Mouse (Mus musculus): Measurements from ENCODE around the gene 1700057G04Rik.

The 1700057G04Rik gene

GRCm38 (mm10) chr9:92309077-92309476 is at the start of gene 1700057G04Rik:
TSS of gene 1700057G04Rik (plus strand) at chr9:92309377.
- DNase-seq (ENCODE audit: low read depth, low spot score): no peak

DNA sequence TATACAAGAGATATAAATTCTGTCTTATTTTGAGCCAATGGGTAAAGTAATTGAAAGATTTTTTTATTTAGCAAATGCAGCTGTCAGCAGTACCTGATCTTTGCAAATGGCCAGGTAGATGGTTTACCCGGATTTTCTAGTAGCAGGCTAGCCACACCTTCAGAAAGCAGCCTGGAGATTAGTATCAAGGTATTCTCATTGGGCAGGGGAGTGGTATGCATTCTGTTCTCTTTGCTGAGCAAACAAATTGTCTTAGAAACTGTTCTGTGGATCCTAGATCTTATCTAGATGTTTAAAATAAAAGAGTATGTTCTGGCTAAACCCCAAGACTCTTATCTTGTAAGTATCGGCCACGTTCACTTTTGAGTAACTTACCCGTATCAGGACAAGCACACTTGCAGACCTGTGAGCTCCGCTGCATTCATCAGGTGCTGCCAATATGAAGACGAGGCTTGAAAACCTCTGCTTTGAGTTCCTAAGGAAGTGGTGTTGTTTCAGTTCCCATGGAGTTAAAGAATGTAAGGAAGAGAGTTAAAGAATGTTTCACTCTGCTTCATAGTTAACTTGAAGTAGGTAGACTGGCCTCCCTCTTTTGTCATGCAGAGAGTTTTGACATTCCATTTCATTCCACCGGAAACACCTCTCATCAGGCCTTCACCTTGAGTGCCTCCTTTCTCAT is 48.6 kb upstream of the 1700057G04Rik start:
- DNase-seq (ENCODE audit: low read depth, low spot score): no peak

GRCm38 (mm10) chr9:92265719-92266118 is 43.5 kb upstream of the 1700057G04Rik start:
- no peak for DNase-seq (ENCODE audit: low read depth, low spot score)

DNA sequence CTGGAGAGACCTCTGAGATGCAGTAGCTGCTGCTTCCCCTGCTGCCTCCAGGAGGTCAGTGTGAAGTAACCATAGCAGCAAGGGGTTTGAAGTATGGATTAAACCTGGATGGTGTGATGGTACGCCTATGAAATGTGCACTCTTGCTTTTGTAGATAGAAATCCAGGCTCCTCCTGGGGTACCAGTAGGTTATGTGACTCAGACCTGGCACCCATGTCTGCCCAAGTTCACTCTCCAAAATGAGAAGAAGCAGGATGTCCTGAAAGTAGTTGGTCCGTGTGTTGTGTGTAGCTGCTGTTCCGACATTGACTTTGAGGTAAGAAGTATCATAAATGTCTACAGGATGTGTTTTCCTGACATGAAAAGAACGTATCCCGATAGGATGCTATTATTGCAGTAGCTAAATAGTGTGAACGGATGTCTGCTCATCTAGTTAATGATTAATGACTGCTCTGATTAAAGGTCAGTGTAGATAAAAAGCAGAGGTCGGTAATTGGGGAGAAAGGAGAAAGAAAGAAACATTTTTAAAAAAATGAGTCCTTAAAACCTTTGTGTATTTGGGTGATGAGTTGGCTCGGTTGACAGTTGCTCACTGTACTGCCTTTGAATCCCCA is 42.5 kb upstream of the 1700057G04Rik start:
- DNase-seq (ENCODE audit: low read depth, low spot score): no peak

DNA sequence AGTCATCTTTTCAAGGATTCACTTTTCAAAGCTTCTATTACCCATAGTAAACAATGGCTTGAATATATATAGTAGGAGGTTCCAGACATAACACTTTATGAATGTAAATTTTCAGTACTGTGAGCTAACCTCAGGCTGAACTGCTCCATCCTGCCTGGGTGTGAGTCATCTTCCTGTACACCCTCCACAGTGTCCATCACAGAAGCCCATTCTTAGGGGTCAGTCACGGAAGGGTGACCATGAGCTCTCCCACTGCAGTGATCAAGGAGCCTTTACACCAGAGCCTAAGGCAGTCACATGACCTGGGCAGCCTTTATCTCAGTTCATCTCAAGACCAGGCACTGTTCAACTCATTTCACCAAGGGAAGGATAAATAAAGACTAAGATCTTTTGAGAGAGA is 41.4 kb upstream of the 1700057G04Rik start:
- no peak for DNase-seq (ENCODE audit: low read depth, low spot score)

- no peak for DNase-seq (ENCODE audit: low read depth, low spot score)
Measured at GRCm38 (mm10) chr9:92269829-92270404, 39.3 kb upstream of the 1700057G04Rik start.

GRCm38 (mm10) chr9:92270927-92271326 is 38.2 kb upstream of the 1700057G04Rik start:
- no peak for DNase-seq (ENCODE audit: low read depth, low spot score)

DNA sequence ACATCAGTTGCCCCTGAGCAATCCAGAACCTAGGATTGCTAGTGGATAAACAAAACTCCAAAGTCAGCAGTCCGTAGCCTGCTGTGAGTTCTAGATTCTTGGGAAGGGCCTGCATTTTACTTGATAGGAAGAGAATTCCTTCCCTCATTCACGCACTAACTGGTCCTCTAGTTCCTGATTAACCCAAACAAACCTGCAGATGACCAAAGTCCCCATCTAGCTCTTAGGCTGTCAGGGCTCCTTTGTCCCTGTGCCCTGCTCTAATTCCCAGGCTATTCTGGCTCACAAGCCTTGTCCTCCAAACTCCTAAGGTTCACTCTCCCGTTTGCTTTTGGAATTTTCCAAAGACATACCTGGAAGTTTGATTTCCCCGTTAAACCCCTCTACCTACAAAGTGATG is 36.5 kb upstream of the 1700057G04Rik start:
- no peak for DNase-seq (ENCODE audit: low read depth, low spot score)

- DNase-seq (ENCODE audit: low read depth, low spot score): no peak
Measured at GRCm38 (mm10) chr9:92273271-92273670, 35.9 kb upstream of the 1700057G04Rik start.

DNA sequence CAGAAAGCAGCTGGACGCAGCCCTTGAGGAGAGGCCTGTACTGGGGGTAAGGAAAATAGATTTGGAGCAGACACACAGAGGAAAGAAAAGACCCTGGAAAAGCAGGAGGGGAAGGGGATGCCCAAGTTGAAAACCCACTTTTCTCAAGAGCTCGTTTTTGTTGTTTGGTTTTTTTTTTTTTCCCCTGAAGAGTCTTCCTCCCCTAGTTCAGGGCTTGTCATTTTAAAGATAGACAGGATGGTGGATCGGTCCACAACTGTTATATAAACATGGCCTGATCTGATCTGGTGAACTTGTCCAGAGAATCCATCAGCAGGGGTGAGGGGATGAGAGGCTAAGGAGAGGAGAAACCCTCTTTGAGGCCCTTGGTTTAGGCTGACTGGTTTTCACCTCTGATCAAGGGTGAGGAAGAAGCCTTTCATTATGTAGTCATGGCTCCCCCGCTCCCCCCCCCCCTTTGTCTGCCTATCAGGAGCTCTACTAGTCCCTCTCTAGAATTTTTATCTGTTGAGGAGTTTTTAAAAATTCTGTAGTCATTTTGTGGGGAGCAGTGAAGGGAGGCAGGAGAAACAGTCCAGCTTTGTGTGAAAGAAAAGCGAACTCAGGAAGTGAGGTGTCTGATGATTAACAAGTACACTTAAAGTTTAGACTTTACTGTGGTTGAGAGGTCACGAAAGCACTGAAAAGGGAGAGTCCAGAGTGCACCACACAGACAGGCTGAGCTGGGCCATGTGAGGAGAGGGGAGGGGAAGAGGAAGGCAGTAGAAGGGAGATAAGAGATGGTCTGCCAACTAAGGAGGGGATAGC is 35.0 kb upstream of the 1700057G04Rik start:
- no peak for DNase-seq (ENCODE audit: low read depth, low spot score)

DNA sequence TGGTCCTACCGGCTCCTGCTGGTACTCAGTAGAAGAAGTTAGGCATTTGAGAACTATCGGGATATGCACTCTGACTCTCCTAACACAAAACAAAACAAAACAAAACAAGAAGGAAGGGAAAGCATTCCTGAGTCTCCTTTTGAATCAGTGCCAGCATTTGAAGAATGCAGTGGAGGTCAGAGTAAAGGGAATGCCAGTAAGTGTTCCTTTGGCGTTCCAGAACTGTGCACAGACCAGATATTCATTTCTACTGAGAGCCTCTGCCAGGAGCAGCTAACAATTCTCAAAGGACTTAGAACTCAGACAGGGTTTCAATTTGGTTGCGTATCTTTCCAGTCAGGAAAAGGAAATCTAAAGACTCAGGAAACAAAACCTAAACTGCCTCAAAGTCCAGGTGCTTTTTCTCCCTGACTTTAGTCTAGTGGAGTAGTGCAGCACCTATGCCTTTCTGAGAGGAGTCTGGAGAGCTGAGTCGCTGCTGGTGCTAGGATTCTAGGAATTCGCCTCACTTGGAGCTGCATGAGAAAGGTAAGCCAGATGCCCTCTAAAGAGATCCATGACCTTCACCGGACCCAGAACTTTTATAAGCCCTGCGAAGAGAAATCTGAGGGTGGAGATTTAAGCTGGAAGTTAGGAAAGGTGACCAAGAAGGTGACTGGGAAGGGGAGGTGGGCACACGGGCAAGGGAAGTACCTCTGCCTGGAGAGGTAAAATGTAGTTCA is 33.5 kb upstream of the 1700057G04Rik start, which contains the start of gene Plscr2:
Gene Plscr2, plus strand, starts transcription at position 117 of the 722 bp plus-strand sequence.
- DNase-seq (ENCODE audit: low read depth, low spot score): peak; percentile 9

DNA sequence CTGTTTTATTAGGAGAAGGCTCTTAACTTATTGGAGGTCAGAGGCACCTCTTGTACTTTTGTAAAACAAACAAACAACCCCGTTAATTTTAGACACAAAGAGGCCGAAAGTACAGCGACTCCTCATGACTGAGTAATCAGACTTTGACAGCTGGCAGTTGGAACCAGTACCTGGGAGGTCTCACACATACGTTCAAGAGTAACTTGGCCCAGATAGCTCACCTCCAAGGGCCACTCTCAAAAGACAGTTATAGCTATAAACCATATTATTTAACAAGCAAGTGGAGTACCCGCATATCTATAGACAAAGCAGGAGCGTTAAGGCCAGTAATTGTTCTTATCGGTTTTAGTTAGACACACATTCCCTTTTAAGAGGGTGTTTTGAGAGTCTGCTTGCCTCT is 32.8 kb upstream of the 1700057G04Rik start:
- no peak for DNase-seq (ENCODE audit: low read depth, low spot score)

DNA sequence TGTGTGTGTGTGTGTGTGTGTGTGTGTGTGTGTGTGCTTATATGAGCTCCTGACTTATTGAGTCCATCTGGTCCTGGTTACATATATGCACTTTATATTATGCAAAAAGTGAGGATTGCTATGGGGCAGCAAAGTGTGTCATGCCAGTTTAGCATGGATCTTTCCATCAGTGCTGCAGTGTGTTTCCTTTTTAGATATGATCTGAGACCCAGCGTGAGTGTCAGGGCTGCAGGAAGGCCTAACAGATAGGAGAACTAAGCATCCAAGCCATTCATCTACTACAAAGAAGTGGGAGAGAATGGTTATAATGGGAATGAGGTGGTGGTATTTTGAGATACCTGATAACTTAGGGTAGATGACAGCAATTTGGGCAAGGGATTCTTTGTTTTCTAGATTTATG is 29.1 kb upstream of the 1700057G04Rik start:
- DNase-seq (ENCODE audit: low read depth, low spot score): no peak

GRCm38 (mm10) chr9:92282563-92283171 is 26.5 kb upstream of the 1700057G04Rik start:
- peak; percentile 4 for DNase-seq (ENCODE audit: low read depth, low spot score)

DNA sequence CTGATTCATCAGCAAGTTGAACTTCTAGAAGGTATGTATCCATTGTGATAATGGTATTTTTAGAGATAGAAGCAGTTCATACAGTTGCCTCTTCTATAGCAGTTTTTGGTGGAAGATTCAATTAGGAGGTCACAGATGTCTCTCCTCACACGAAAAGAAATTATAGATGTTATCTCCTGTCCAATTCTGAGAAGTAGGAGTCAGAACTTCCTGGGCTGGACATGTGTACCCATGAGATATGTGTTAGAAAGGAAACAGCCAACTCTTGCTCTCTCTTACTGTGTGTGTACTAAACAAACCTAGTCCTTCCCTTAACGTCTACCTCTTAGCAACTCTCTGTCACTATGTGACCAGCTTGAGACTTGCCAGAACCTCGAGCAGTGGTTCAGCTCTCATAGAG is 19.5 kb upstream of the 1700057G04Rik start:
- DNase-seq (ENCODE audit: low read depth, low spot score): no peak

DNA sequence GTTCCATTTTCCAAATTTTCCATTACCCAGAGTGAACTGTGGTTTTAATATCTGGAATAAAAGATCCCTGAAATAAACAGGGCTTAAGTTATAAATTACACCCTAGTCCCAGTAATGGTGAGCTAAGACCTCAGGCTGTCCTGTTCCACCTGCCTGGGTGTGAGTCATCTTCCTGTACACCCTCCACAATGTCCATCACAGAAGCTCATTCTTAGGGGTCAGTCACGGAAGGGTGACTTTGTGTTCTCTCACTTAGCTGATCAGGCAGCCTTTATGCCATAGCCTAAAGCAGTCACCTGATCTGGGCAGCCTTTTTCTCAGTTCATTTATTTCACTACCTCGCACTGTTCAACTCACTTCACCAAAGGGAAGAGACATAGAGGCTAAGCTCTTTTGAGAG is 17.0 kb upstream of the 1700057G04Rik start:
- no peak for DNase-seq (ENCODE audit: low read depth, low spot score)

GRCm38 (mm10) chr9:92292922-92293321 is 16.3 kb upstream of the 1700057G04Rik start:
- no peak for DNase-seq (ENCODE audit: low read depth, low spot score)

DNA sequence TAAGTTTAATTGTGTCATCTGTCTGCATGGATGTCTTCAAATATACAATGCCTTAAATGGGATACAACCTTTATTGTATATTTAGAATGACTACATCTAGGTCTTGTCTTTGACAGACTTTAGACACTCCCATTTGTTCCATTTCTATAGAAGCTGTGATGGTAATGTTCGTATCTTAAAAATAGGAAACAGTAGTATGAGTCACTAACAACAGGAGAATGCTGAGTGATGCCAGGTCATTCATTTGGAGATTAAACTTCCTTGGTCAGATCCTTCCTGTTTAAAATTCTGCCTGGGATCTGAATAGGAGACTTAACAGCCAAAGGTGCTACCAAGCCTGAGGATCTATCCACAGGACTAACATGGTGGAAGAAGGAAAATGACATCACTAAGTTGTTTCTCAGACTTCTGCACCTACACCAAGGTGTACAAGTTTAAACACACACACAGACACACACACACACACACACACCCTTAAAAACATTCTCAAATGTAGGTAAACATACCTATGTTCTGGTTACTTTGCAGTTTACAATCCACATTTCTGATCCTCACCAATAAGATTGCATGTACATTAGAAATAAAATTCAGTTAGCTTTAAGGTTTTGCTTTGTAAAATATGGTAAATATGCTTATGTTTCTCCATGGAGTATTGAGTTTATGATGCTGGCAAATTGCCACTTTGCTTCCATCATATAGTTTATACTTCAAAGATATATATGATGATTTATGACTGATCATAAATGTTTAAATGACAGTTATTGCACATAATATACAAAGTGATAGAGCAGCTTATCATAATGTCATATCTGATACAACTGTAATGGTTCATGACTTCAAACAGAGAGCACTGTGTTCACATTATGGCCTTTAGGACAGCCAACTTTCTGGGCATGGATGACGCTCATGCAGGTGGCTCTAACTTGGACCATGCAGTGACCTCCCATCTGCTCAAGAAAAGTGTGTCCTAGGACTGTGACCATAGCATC is 15.3 kb upstream of the 1700057G04Rik start:
- DNase-seq (ENCODE audit: low read depth, low spot score): no peak

DNA sequence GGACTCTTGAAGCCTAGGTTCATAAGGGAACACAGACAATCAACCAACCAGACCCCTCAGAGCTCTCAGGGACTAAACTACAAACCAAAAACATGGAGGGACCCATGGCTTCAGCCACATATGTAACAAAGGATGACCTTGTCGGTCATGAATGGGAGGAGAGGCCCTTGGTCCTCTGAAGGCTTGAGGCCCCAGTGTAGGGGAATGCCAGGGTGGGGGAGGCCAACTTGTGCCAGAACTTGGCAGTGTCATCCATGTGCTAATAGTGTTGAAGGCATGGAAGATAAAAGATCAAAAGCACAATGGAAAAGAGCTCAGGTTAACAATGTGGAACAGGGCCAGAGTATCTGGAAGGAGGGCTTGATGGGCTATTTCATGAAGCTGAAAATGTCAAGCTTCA is 10.9 kb upstream of the 1700057G04Rik start:
- DNase-seq (ENCODE audit: low read depth, low spot score): no peak

- no peak for DNase-seq (ENCODE audit: low read depth, low spot score)
Measured at GRCm38 (mm10) chr9:92301213-92301612, 8.0 kb upstream of the 1700057G04Rik start.

Measured in mesoderm, embryonic 11.5 days (tissue).